Mouse (Mus musculus): ENCODE measurements around the gene Gm5426.

Gene Gm5426

DNA sequence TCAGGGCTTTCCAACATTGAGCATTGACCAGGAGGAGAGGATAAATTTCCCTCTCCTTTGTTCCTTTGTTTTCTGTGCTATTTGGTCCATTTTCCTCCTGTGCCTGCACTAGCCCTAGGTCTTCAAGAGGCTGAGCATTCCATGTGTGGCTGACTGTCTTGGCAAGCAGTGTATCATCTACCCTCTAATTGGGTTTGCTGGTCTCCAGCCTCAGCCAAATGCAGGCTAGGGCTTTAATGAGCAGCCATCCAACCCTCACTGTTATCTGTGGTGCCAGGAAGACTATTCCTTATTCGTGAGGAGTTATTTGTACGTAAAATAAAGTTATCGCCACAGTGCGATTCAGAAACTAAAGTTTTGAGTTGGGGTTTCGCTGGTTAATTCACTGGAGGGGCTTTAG is 2.2 kb downstream of the Gm5426 start:
- in situ Hi-C loops (cut with MboI, MseI): loop anchor here (25.0 kb wide), 1 partner anchor 1174 kb away; no protein-coding TSS in a partner anchor

DNA sequence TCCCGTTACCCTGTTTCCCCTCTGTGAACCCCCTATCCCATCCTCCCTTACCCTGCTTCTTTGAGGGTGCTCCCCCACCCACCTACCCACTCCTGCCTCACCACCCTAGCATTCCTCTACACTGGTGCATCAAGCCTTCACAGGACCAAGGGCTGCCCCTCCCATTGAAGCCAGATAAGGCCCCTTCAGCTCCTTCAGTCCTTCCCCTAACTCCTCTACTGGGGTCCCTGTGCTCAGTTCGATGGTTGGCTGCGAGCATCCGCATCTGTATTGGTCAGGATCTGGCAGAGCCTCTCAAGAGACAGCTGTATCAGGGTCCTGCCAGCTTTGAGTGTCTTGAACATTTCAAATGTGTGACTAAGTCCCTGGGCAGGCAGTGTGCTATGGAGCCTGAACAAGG is 2.9 kb downstream of the Gm5426 start:
- in situ Hi-C loops (cut with MboI, MseI): loop anchor here (25.0 kb wide), 1 partner anchor 1173 kb away; no protein-coding TSS in a partner anchor

DNA sequence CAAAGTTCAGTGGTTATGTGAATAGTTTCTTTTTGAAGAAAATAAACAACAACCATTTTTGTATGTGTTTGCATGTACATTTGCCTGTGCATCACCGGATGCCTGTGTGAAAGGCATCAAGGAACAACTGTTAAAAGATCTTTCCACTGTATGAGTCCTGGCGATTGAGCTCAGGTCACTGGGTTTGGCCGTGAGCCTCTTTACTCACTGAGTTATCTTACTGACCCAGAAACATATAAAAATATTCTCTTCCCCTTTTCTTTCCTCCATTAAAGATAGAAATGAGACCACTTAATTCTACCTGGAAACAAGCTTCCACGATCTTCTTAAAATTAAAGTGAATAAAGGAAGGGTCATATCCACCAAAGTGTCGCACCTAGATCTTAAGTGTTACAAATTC is 10.2 kb downstream of the Gm5426 start:
- in situ Hi-C loops (cut with MboI, MseI): loop anchor here (25.0 kb wide), 1 partner anchor 1166 kb away; no protein-coding TSS in a partner anchor

GRCm38 (mm10) chr10:96148250-96148699 is 11.9 kb downstream of the Gm5426 start:
- in situ Hi-C loops (cut with MboI, MseI): loop anchor here (25.0 kb wide), 1 partner anchor 1164 kb away; no protein-coding TSS in a partner anchor

DNA sequence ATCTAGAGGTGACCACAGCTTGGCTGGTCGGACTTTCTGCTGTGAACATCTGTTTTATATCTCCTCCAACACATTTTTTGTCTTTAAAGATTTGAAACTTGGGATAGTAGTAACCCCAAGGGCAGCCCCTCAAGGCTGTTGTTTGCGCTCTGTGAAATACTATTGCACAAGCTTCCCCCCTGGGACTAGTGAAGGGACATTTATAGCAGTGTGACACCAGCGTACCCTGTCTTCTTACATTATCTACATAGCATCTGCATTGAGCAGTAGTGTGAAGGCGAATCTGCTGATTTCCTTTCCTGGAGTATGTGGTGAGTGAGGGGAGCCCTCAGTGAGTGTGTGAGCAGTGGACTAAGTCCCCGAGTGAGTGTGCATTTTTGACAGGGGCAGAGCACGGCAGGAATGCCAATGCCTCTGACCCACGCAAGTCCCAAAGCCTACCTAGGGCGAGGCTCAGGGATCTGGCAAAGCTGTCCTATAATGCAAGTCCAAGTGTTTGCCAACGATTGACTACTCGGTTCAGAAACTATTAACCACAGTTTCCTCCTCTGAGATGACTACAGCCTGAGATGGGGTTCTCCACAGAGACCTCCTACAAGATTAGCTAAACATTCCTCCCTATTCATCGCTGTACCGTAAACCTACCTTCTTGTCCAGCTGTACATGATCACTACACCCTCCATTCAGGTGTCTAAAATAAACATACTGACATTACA is 14.2 kb downstream of the Gm5426 start:
- in situ Hi-C loops (cut with MboI, MseI): no loop called here

- in situ Hi-C loops (cut with MboI, MseI): no loop called here
These were observed 16.9 kb downstream of the Gm5426 start for GRCm38 (mm10) chr10:96153315-96153714.

DNA sequence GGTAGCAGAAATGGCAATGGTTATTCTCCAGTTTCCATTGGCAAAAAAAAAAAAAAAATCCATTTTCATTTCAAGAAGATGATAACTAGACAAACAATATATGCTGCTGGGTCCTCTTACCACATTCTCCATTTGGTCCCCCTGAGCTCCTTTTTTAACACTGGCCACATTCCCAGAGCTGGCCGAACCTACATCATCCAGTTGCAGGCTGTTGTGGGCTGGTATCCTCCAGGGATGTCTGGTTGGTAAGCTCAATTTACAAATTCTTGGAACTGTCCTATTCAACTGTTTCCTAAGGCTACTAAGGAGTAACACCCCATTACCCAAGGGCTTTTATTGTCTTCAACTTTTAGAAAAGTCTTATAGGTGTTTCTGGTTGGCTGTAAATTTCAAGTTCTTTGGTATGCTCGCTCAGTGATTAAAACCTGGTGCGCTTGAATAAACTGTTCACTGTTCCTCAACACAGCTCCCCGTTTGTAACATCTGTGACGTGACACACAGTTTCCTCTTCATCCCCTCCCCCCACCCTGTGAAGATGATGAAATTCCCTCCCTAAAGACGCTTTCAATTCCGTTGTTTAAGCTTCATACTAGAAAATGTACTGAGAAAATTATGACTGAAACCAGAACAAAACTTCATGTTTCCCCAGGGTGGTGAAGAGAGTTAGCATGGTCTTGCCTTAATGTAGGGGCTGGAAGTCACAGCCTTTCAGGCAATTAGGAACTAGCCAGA is 26.7 kb downstream of the Gm5426 start:
- in situ Hi-C loops (cut with MboI, MseI): no loop called here

- in situ Hi-C loops (cut with MboI, MseI): no loop called here
These were observed 27.4 kb downstream of the Gm5426 start for GRCm38 (mm10) chr10:96163791-96164190.

DNA sequence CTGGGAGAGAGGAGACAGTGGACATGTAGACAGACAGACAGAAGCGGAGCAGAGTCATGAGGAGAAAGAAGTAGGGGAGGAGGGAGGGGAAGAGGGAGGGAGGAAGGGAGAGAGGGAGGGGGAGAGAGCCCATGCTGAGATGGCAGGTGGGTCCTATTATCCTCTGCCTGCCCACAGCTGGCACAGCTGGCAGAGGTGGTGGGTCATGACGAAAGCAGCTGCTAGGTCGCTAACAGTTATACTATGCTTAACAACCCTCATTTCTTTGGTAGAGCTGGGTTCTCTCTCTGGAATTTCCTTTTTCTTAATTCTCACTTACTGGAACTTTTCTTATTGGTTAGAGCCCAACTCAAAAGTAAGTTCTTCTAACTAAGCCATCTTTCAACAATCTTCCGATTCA is 28.9 kb downstream of the Gm5426 start:
- in situ Hi-C loops (cut with MboI, MseI): no loop called here

DNA sequence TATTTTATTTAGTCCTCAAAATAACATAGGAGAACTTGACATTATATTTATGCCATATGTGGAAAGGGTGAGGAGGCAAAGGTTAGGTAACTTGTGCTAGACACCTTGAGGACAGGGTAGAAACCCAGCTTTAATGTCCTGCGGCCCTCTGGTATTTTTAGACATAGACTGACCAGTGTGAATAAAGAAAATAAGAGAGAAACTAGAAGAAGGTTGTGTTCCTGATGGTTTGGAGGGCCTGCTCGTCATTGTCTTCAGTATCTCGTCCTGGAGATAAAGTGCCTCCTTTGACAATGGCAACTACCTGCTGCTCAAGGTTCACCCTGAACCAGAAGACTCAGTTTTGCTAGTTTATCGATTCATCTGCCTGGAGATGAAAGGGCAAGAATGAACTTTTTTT is 32.6 kb downstream of the Gm5426 start:
- in situ Hi-C loops (cut with MboI, MseI): no loop called here

DNA sequence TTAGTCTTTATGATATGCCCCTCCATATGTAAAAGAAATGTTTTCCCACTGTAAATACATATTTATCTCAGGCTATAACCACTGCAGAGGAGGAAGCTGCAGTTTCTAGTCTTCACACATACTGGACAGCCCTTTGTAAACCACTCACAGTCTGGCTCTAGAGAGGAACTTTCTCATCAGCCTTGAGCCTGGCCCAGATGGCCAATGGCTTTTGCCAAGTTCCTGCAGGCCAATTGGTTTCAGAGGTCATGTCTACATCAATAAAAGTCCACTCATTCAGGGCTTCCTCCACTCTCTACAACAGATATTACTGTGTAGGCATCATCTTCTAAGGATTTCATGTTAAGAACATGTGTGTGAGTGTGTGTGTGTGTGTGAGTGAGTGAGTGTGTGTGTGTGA is 35.1 kb downstream of the Gm5426 start:
- in situ Hi-C loops (cut with MboI, MseI): no loop called here

- in situ Hi-C loops (cut with MboI, MseI): no loop called here
These were observed 36.6 kb downstream of the Gm5426 start for GRCm38 (mm10) chr10:96172964-96173363.

GRCm38 (mm10) chr10:96173771-96174170 is 37.4 kb downstream of the Gm5426 start:
- in situ Hi-C loops (cut with MboI, MseI): no loop called here

- in situ Hi-C loops (cut with MboI, MseI): no loop called here
These were observed 40.5 kb downstream of the Gm5426 start for GRCm38 (mm10) chr10:96176916-96177315.

DNA sequence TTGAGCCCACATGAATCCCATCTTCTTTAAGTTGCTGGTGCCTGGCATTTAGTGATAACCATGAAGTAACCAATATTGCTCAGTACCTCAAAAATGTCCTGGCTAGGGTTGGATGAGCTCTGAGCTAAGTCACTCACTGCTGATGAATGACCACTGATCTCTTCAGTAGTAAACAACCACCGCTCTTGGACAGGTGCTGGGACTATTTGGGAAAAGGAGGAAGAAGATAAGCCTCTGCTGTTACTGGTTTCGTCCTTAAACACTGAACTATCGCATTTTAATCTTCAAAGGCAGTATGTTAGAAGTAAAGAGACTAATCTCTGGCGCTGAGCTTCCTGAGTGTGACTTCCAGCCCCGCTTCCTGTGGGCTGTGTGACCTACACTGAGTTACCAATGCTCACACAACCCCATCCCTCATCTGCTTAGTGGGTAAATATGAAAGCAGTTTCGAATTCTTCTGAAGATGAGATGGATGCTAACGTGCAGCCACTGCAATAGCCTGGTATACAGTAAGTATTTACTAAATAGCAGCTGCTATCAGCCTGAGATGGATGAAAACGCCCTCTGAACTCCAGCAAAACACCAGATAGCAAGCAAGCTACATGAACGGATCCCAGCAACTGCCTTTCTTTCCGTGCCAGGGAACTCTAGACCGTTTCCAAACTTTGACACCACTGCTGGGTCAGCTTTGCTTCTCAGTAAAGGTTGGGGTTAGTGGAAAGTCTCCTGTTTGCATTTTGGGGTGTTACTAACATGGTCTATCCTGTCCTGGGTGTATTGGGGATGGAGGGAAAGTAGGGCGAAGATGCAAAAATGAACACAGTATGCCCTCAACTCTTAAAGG is 44.4 kb downstream of the Gm5426 start:
- in situ Hi-C loops (cut with MboI, MseI): no loop called here

DNA sequence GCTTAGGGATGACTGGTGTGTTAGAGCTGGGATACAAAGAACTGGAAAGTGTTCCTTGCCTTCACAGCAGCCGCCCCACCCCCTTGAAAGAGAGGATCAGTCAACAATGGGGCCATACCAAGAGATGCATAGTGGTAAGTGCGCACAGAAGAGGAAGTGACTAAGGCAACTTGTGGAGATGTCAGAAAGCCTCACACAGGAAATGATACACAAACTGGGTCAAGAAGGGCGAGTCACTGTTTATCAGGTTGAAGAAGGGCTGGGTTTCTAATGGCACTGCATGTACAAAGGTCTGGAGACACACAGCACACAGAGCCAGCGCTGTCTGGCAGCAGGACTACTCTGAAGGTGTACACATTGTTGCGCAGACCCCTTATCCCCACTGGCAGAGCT is 45.0 kb downstream of the Gm5426 start:
- in situ Hi-C loops (cut with MboI, MseI): no loop called here

GRCm38 (mm10) chr10:96181883-96182628 is 45.7 kb downstream of the Gm5426 start:
- in situ Hi-C loops (cut with MboI, MseI): no loop called here

DNA sequence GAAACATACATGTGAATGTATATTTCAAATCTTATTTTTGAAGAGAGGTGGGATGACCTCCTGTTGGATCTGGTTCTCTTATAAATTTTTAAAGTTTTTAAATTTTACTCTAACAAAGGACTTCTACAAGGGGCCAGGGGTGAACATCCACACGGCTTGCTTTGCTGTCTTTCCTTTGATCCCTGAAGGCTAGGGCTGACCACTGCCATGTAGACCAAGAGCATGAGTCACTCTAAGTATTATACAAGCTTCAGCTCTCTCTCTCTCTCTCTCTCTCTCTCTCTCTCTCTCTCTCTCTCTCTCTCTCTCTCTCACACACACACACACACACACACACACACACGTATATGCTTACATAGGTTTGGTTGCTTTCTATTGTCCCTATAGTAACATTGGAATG is 48.6 kb downstream of the Gm5426 start:
- in situ Hi-C loops (cut with MboI, MseI): no loop called here

DNA sequence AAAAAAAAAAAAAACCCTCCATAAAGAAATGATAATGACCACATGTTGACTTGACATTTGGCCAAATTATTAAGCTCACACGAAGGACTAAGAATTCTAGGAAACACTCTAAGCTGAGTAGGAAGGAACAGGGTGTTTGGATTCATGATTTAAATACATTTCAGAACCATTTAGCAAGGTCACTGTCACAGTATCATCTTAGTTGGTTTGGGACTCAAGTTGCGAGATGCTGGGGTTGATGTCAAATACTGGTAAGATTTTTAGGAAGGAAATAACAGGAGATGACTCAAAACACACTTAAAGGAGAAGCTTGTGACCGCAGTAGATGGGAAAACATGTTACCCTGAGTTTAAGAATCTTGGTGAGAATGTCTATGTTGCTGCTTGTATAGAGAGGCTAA is 49.2 kb downstream of the Gm5426 start:
- in situ Hi-C loops (cut with MboI, MseI): no loop called here
